Mouse (Mus musculus): ENCODE results near the gene Zkscan14. TPM values are rescaled to one million over a fixed set of nuclear protein-coding genes. Genes with fewer than 3 reads are reported as not detected.
A peak's percentile ranks its signal among the peaks of the same experiment; 100 is the strongest.
"Not testable (repeated sequence)": the region's sequence is repeated elsewhere in the genome, so short reads cannot be mapped to it uniquely, and the experiment has no call there.

Gene Zkscan14
- 15.7 and 17.0 TPM in 2 replicates for polyA plus RNA-seq (2015; fragmentation: Nextera tagmentation; extraction: Ambion mirVana)

DNA sequence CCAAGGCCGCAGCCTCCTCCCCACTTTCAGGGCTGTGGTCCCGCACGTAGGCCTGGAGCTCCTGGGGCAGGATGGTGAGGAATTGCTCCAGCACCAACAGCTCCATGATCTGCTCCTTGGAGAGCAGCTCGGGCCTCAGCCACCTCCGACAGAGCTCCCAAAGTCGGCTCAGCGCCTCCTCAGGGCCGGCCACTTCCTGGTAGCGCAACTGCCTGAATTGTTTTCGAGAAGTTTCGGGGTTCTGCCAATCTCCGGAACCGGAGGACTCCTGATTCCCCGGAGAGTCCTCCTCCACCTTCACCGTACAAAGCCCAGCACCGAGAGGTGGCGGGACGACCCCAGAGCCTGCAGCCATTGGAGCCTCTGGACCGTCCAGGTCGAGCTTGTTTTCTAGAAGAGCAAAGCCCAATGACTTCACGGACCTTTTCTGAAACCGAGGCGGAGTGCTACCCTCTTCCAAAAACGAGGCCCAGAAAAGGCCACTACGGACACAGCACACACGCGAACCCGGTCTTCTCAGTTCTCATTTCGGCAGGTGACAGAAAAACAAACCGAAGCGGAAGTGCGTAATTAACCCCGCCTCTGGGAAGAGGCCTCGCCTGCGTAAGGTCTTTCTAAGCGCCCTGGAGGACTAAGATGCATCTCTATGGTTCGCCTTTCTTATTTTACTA, at the start of gene Zkscan14:
TSS of gene Zkscan14 (minus strand) at position 548 of the 671 bp plus-strand sequence.
- Histone ChIP-seq H3K4me2 (peak within 1 kb of the TSS; percentile 96), H3K4me3 (peak within 1 kb of the TSS; percentile 75), H3K27ac (peak within 1 kb of the TSS; percentile 71), H3K27me3 (replicated peaks) (no peaks in the 10 kb centered on the region), H3K4me1 (peaks cover 32% of the 10 kb centered on the region), H3K9me3 (no peaks in the 10 kb centered on the region), H3K36me3 (replicated peaks) (peaks cover 5% of the 10 kb centered on the region; the same call in 1 of the 2 replicates), H3K9ac (peak within 1 kb of the TSS; percentile 59)
- peak; percentile 9; the same call in 1 of the 2 replicates for ATAC-seq (replicated peaks)
- 2% methylated on average over 37 of the region's 37 CpGs for WGBS

DNA sequence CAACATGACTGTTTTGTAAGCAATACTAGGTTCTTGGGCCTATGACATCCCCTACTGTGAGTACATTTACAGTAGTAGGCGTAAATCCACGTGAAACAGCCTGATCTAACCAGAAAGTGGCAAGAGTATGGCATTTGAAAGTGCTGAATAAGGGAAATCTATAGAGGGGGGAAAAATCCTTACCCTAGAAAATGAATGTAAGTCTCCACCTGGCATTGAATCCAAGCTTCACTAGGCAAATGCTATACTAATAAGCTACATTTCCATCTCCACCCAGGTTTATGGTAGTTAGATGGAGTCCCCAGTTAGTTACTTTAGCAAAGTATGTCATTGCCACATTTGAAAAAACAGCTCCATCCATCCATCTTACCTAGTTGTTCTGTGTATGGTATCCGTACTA, 47.9 kb upstream of the Zkscan14 start:
- no peak for ATAC-seq (replicated peaks)
- Histone ChIP-seq H3K27me3 (replicated peaks) (no peaks in the 10 kb centered on the region), H3K27ac (no peak overlapping the region), H3K9me3 (no peaks in the 10 kb centered on the region), H3K4me1 (no peaks in the 10 kb centered on the region), H3K4me3 (no peak overlapping the region), H3K36me3 (replicated peaks) (peaks cover 13% of the 10 kb centered on the region), H3K4me2 (no peak overlapping the region), H3K9ac (no peak overlapping the region)
- WGBS = 96% methylated on average over 3 of the region's 3 CpGs

DNA sequence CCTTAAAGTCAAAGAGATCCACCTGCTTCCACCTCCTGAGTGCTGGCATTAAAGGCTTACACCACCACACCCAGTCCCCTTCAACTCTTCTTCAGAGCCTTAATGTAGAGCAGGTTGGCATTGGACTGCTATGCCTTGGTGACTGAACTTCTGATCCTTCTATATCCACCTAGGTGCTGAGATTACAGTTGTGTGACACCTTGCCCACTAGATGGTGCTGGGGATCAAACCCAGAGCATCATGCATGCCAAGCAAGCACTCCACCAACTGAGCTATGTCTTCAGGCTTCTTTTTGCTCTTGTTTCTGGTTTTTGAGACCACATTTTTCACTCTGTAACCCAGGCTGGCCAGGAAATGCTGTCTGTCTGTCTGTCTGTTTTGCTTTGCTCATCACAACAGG, 33.0 kb upstream of the Zkscan14 start:
- no peak overlapping the region for H3K9ac ChIP-seq
- no peak overlapping the region for H3K4me2 ChIP-seq
- H3K9me3 ChIP-seq = no peaks in the 10 kb centered on the region
- peaks cover 31% of the 10 kb centered on the region for H3K36me3 ChIP-seq (replicated peaks)
- H3K27me3 ChIP-seq (replicated peaks) = no peaks in the 10 kb centered on the region
- H3K4me3 ChIP-seq = no peak overlapping the region
- ATAC-seq (replicated peaks) = no peak
- no peak overlapping the region for H3K27ac ChIP-seq
- H3K4me1 ChIP-seq = peaks cover 23% of the 10 kb centered on the region

DNA sequence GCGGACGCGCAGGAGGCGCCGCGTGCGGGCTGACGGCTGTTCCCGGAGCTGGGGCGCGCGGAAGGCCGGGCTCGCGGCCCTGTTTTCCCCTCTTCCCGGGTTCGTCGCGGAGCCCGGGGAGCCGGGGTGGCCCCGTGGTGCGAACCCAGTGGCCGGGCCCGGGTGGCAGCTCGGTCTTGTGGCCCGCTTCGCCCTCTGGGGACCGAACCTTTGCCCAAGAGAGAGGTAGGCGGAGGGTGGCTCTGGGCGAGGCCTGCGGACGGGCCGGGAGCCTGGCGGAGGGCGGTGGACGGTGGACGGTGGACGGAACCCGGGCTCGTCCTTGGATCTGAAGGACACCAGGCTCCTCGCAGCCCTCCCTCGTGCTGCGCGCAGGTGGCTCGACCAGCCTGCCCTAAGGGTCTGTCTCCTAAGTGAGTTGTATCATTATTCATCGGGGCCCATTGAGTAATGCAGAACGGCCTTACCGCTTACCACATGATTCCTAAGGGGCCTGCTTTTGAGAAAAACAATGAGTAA, 30.3 kb upstream of the Zkscan14 start:
- Histone ChIP-seq H3K9me3 (no peaks in the 10 kb centered on the region), H3K4me1 (peaks cover 23% of the 10 kb centered on the region), H3K27ac (peak overlapping the region; percentile 94), H3K36me3 (replicated peaks) (peaks cover 23% of the 10 kb centered on the region), H3K9ac (peak overlapping the region; percentile 95), H3K4me2 (peak overlapping the region; percentile 88), H3K27me3 (replicated peaks) (no peaks in the 10 kb centered on the region), H3K4me3 (peak overlapping the region; percentile 98)
- WGBS = under 1% methylated on average over 47 of the region's 49 CpGs
- no peak; the same call in 1 of the 2 replicates for ATAC-seq (replicated peaks)

DNA sequence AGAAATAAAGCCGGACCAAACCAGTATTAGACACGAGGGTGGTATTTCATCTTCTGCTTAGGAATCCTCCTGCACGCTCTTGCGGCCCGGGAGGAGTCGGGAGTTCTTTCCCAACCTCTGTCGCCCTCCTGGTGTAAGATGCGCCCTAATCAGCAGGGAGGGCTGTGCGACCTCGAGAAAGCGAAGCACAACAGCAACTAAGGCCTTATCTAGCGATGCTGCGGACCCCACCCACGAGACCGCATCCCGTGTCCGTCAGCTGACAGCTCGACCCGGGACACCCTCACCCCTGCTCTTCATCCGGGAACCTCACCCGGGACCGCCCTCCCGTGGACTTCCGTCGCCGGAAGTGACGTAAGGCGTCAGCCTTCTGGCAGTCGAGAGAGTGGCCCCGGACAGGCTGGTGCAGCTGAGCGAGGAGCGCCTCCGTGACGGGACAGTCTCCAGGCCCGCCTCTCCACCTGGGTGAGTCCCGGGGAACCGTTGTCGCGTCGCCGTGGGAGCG, 29.8 kb upstream of the Zkscan14 start, which contains the start of gene Zfp655:
TSS of gene Zfp655 (plus strand) at position 349 of the 505 bp plus-strand sequence.
- Histone ChIP-seq H3K4me1 (peaks cover 23% of the 10 kb centered on the region), H3K27ac (peak within 1 kb of the TSS; percentile 94), H3K9ac (peak within 1 kb of the TSS; percentile 95), H3K36me3 (replicated peaks) (peaks cover 22% of the 10 kb centered on the region), H3K27me3 (replicated peaks) (no peaks in the 10 kb centered on the region), H3K9me3 (no peaks in the 10 kb centered on the region), H3K4me2 (peak within 1 kb of the TSS; percentile 88), H3K4me3 (peak within 1 kb of the TSS; percentile 98)
- 0% methylated on average over 42 of the region's 42 CpGs for WGBS
- ATAC-seq (replicated peaks) = peak; percentile 98

DNA sequence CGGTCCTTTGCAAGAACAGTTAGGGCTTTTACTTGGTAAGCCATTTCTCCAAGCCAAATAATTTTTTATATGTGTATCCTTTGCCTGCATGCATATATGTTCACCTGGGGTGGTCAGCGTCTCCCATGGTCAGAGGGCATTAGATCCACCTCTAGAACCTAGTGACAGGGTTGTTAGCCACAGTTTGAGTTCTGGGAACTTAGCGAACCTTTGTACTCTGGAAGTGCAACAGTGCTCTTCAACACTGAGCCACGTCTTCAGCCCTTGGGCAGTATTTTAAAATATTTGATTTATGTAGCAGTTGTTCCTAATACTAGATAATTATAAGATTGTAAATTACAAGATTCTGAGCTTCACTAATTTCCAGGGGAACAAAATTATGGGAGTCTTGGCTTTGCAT, 29.0 kb upstream of the Zkscan14 start:
- no peaks in the 10 kb centered on the region for H3K27me3 ChIP-seq (replicated peaks)
- H3K27ac ChIP-seq = peak overlapping the region; percentile 94; the same call in 1 of the 2 replicates
- peaks cover 20% of the 10 kb centered on the region for H3K36me3 ChIP-seq (replicated peaks)
- peak overlapping the region; percentile 88 for H3K4me2 ChIP-seq
- peaks cover 23% of the 10 kb centered on the region for H3K4me1 ChIP-seq
- H3K9ac ChIP-seq = peak overlapping the region; percentile 95
- ATAC-seq (replicated peaks) = no peak
- H3K4me3 ChIP-seq = peak overlapping the region; percentile 98
- WGBS = 91% methylated on average over 4 of the region's 4 CpGs
- H3K9me3 ChIP-seq = no peaks in the 10 kb centered on the region

DNA sequence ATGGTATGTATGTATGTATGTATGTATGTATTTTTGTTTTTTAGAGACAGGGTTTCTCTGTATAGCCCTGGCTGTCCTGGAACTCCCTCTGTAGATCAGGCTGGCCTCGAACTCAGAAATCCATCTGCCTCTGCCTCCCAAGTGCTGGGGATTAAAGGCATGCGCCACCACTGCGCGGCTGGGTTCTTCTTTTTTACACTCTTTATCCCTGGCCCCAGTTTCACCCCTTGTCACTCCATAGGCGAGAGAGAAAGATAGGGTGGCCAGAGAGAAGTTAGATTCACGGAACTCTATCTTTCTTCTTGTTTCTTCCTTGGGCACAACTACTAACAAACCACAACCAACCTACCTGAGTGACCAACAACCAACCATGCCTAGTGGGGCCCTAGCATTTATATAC, 27.6 kb upstream of the Zkscan14 start:
- peaks cover 23% of the 10 kb centered on the region for H3K4me1 ChIP-seq
- not testable (repeated sequence) for H3K27ac ChIP-seq; H3K9me3 ChIP-seq; ATAC-seq (replicated peaks); H3K4me3 ChIP-seq; H3K27me3 ChIP-seq (replicated peaks); H3K4me2 ChIP-seq; H3K9ac ChIP-seq
- 82% methylated on average over 6 of the region's 6 CpGs for WGBS
- H3K36me3 ChIP-seq (replicated peaks) = peaks cover 11% of the 10 kb centered on the region

DNA sequence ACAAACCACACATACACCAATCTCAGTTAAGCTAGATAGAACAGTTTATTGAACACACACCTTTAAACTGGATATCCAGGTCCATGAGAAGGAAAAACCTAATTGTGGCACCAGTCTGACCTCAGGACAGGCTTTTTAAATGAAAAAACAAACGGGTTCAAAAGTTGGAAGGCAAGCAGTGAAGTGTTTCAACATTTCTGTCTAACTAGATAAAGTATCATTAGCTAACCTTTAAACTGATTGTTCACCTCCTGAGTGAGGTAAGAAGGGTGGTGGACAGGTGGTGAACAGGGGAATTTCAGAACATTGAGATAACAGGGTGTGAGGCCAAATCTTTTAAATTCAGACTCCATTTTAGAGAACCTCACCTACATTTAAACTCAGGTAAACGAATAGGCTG, 24.8 kb upstream of the Zkscan14 start:
- peaks cover 5% of the 10 kb centered on the region for H3K36me3 ChIP-seq (replicated peaks)
- H3K27me3 ChIP-seq (replicated peaks) = no peaks in the 10 kb centered on the region
- peaks cover 7% of the 10 kb centered on the region; the same call in 1 of the 2 replicates for H3K4me1 ChIP-seq
- H3K4me2 ChIP-seq = no peak overlapping the region
- WGBS = 69% methylated on average over 2 of the region's 2 CpGs
- H3K9ac ChIP-seq = no peak overlapping the region
- H3K4me3 ChIP-seq = no peak overlapping the region
- no peak for ATAC-seq (replicated peaks)
- no peaks in the 10 kb centered on the region for H3K9me3 ChIP-seq
- no peak overlapping the region for H3K27ac ChIP-seq

DNA sequence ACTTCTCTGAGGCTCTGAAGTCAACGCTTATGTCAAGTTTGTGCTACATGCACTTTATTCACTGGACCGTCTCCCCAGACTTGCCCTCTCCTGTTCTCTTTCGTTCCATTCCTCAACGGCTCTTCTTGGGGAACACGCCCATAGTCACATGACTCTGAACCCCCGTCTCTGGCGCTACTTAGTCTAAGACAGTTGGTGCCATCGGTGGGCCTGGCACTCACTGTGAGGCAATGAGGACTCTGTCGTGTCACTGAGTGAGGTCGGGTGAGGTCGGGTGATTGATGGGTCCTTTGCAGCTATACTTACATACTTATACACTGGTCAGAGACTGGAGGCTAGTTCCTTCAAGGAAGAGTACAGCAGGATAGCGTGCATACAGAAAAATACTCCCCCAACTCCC, 21.7 kb upstream of the Zkscan14 start:
- WGBS = 92% methylated on average over 12 of the region's 12 CpGs
- no peak overlapping the region for H3K9ac ChIP-seq
- ATAC-seq (replicated peaks) = no peak

DNA sequence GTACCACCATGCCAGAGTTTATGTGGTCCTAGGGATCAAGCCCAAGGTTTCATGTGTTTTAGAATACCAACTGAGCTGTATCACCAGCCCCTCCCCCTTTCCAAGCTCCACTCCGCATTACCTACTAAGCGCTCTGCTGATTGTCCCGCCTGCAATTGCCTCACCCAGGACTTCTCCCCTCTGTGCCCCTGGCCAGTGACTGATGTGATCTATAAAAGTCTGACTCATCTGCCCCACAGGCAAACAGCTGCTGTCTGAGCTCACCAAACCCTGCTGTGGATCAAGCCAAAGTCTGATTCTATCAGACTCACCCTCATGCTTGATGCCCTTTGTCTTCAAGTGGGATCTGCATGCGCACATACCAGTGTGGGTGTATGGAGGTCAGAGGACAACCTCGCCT, 21.2 kb upstream of the Zkscan14 start:
- ATAC-seq (replicated peaks) = no peak
- no peak overlapping the region for H3K4me2 ChIP-seq
- no peaks in the 10 kb centered on the region for H3K27me3 ChIP-seq (replicated peaks)
- H3K36me3 ChIP-seq (replicated peaks) = peaks cover 34% of the 10 kb centered on the region
- H3K9me3 ChIP-seq = no peaks in the 10 kb centered on the region
- H3K9ac ChIP-seq = no peak overlapping the region
- no peak overlapping the region for H3K27ac ChIP-seq
- H3K4me3 ChIP-seq = no peak overlapping the region
- WGBS = 80% methylated on average over 5 of the region's 5 CpGs
- no peaks in the 10 kb centered on the region for H3K4me1 ChIP-seq

More for the DNA sequence above, 21.7 kb upstream of the Zkscan14 start:
- no peaks in the 10 kb centered on the region for H3K9me3 ChIP-seq
- H3K27me3 ChIP-seq (replicated peaks) = no peaks in the 10 kb centered on the region
- H3K36me3 ChIP-seq (replicated peaks) = peaks cover 32% of the 10 kb centered on the region
- H3K27ac ChIP-seq = no peak overlapping the region
- no peaks in the 10 kb centered on the region for H3K4me1 ChIP-seq
- no peak overlapping the region for H3K4me3 ChIP-seq
- H3K4me2 ChIP-seq = no peak overlapping the region

DNA sequence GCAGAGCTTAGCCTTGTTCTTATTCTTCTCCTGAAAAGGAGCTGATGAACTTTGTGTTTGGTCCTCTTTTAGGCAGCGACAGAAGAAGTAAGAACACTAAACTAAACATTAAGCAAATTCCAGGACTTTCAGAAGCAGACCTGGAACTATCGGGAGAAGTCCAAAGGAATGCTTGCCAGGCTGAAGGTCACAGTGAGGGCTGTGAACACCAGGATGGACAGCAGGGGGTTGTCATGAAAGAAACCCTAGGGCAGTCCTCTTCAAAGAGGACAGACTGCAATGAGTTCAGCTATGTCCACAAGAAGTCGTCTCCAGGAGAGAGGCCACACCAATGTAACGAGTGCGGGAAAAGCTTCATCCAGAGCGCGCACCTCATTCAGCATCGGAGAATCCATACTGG, 18.3 kb upstream of the Zkscan14 start:
- no peak overlapping the region for H3K4me2 ChIP-seq
- peaks cover 38% of the 10 kb centered on the region for H3K36me3 ChIP-seq (replicated peaks)
- H3K27me3 ChIP-seq (replicated peaks) = no peaks in the 10 kb centered on the region
- no peaks in the 10 kb centered on the region for H3K4me1 ChIP-seq
- H3K4me3 ChIP-seq = no peak overlapping the region
- WGBS = 91% methylated on average over 8 of the region's 8 CpGs
- no peak for ATAC-seq (replicated peaks)
- H3K27ac ChIP-seq = no peak overlapping the region
- no peak overlapping the region for H3K9ac ChIP-seq
- H3K9me3 ChIP-seq = no peaks in the 10 kb centered on the region

DNA sequence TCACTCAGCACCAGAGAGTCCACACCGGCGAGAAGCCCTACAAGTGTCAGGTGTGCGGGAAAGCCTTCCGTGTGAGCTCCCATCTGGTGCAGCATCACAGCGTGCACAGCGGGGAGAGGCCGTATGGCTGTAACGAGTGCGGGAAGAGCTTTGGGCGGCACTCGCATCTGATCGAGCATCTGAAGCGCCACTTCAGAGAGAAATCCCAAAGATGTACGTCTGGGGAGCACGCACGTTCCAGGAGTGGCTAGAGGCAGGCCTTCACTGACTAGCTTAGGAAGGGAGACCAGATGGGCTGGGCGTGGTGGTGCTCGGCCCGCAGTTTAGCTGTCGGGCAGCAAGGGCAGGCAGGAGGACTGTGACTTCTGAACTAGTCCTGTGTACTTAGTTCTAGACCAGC, 17.0 kb upstream of the Zkscan14 start:
- Histone ChIP-seq H3K27ac (no peak overlapping the region), H3K4me3 (no peak overlapping the region), H3K9me3 (no peaks in the 10 kb centered on the region), H3K36me3 (replicated peaks) (peaks cover 42% of the 10 kb centered on the region), H3K9ac (no peak overlapping the region), H3K4me2 (no peak overlapping the region), H3K4me1 (no peaks in the 10 kb centered on the region), H3K27me3 (replicated peaks) (no peaks in the 10 kb centered on the region)
- no peak for ATAC-seq (replicated peaks)
- WGBS = 98% methylated on average over 20 of the region's 20 CpGs

DNA sequence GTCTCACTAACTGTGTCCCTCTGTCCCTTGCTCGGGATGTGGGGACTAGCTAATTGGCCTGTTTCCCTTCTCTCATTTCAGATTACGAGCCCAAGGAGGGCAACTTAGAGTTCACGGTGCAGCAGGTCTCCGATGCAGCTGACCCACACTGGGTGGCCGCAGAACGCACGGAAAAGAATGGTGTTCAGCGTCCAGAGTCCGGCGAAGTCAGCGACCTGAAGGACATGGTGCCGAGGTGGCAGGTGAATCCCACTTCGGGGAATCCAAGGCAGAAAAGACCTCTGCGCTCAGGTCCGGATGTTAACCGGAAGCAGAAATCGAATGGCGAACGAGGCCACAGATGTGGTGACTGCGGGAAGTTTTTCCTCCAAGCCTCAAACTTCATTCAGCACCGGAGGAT, 16.5 kb upstream of the Zkscan14 start:
- Histone ChIP-seq H3K9ac (no peak overlapping the region), H3K4me1 (no peaks in the 10 kb centered on the region), H3K4me3 (no peak overlapping the region), H3K27ac (no peak overlapping the region), H3K4me2 (no peak overlapping the region), H3K9me3 (no peaks in the 10 kb centered on the region), H3K27me3 (replicated peaks) (no peaks in the 10 kb centered on the region), H3K36me3 (replicated peaks) (peaks cover 42% of the 10 kb centered on the region)
- ATAC-seq (replicated peaks) = no peak
- 96% methylated on average over 21 of the region's 21 CpGs for WGBS
